Mouse (Mus musculus) spleen, adult 18-20 months (tissue): ENCODE measurements around the gene Tdp2.

Experiments used
- DNase-seq, 2 experiments: peaks; one replicate each; pipeline ENCODE4 v3.0.0; 2022; ENCODE audit warnings: mixed read lengths in 2 of 2

The Tdp2 gene

GRCm38 (mm10) chr13:24882411-24882810 is 50.9 kb downstream of the Tdp2 start:
- no peak for DNase-seq

- DNase-seq, result no peak
Measured at GRCm38 (mm10) chr13:24889554-24889953, 58.1 kb downstream of the Tdp2 start.
